Mouse (Mus musculus) liver, embryonic 14.5 days (tissue): ENCODE data around the gene Shank2.

Experiments
- CTCF ChIP-seq: IDR thresholded peaks from 2 replicates; pipeline ENCODE4 v1.5.1; 2016; ENCODE audit warnings: antibody characterized with exemption, low read depth, control low read depth
- EP300 ChIP-seq: IDR thresholded peaks from 2 replicates; pipeline ENCODE4 v1.6.1; 2016; ENCODE audit warnings: antibody characterized with exemption, low read depth

DNA sequence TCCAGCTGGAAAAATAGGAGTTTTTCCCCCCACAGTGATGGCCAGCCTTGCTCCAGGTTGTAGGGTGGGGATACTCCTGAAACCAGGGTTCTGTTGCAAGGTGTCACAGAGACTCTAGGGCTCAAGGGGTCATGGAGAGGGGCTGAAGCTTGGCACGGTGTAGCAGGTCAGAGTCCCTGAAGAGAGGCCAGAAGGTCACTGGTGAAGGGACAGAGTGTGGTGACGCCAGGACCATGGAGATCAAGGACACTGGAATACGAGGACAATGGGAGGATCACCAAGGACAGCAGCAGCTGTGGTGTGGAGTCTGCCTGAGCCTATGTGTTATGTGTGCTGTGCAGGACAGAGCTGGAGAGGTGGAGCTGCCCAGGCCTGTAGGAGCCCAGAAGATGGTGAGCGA is 6.4 kb downstream of the Shank2 start:
- TF ChIP-seq EP300 (no peak), CTCF (no peak)
